Mouse (Mus musculus): ENCODE data around the gene Fabp3. TPM values are rescaled to one million over a fixed set of nuclear protein-coding genes. Genes with fewer than 3 reads are reported as not detected.

The Fabp3 gene
- polyA plus RNA-seq, 2 experiments: 0.15 to 0.22 TPM

GRCm38 (mm10) chr4:130322567-130322966 is 14.2 kb downstream of the Fabp3 start:
- H3K36me3 ChIP-seq (replicated peaks; ENCODE audit: control insufficient read depth, insufficient read depth, low read depth): peaks cover 10% of the 10 kb centered on the region
- WGBS (ENCODE audit: insufficient replicate concordance): 60% methylated on average over 7 of the region's 7 CpGs

GRCm38 (mm10) chr4:130323165-130323564 is 14.8 kb downstream of the Fabp3 start:
- 11% methylated on average over 1 of the region's 1 CpGs for WGBS (ENCODE audit: insufficient replicate concordance)
- Histone ChIP-seq H3K9ac (replicated peaks) (no peak overlapping the region), H3K4me3 (ENCODE audit: insufficient read depth in 1 of 2, low read depth in 2 of 2, low read length in 2 of 2) (no peak overlapping the region), H3K4me1 (replicated peaks; ENCODE audit: control insufficient read depth in 2 of 2, insufficient read depth in 2 of 2, low read length in 1 of 2) (peaks cover 6 to 8% of the 10 kb centered on the region in 2 experiments; a peak in 3 of 4 replicates), H3K9me3 (ENCODE audit: control insufficient read depth, low read length) (no peaks in the 10 kb centered on the region), H3K27me3 (ENCODE audit: control insufficient read depth, insufficient read depth, low read length) (no peaks in the 10 kb centered on the region), H3K27ac (no peak overlapping the region), H3K4me2 (ENCODE audit: low read depth) (no peak overlapping the region), H3K36me3 (replicated peaks; ENCODE audit: control insufficient read depth, insufficient read depth, low read depth) (peaks cover 10% of the 10 kb centered on the region)
- DNase-seq (ENCODE audit: low read depth in 3 of 3, low spot score in 3 of 3) (no peak), ATAC-seq (ENCODE audit: insufficient read depth) (no peak)
- TF ChIP-seq CTCF (IDR thresholded peaks at IDR 0.05; ENCODE audit: low read depth): no peak

More at GRCm38 (mm10) chr4:130322567-130322966, 14.2 kb downstream of the Fabp3 start:
- H3K4me2 ChIP-seq (ENCODE audit: low read depth): no peak overlapping the region
- no peak overlapping the region for H3K27ac ChIP-seq
- H3K4me3 ChIP-seq (ENCODE audit: insufficient read depth in 1 of 2, low read depth in 2 of 2, low read length in 2 of 2): no peak overlapping the region
- TF ChIP-seq EP300 (IDR thresholded peaks at IDR 0.05; ENCODE audit: low read depth) (no peak), CTCF (IDR thresholded peaks at IDR 0.05; ENCODE audit: low read depth) (no peak)
- H3K9ac ChIP-seq (replicated peaks): no peak overlapping the region
- H3K9me3 ChIP-seq (ENCODE audit: control insufficient read depth, low read length): no peaks in the 10 kb centered on the region
- H3K27me3 ChIP-seq (ENCODE audit: control insufficient read depth, insufficient read depth, low read length): no peaks in the 10 kb centered on the region
- DNase-seq (ENCODE audit: low read depth in 3 of 3, low spot score in 3 of 3) (no peak), ATAC-seq (ENCODE audit: insufficient read depth) (no peak)
- peaks cover 6 to 8% of the 10 kb centered on the region in 2 experiments; a peak in 3 of 4 replicates for H3K4me1 ChIP-seq (replicated peaks; ENCODE audit: control insufficient read depth in 2 of 2, insufficient read depth in 2 of 2, low read length in 1 of 2)

GRCm38 (mm10) chr4:130323607-130324006 is 15.2 kb downstream of the Fabp3 start:
- ATAC-seq (ENCODE audit: insufficient read depth): no peak
- TF ChIP-seq CTCF (IDR thresholded peaks at IDR 0.05; ENCODE audit: low read depth): no peak
- TF ChIP-seq EP300 (IDR thresholded peaks at IDR 0.05; ENCODE audit: low read depth): no peak
- no peak overlapping the region for H3K4me2 ChIP-seq (ENCODE audit: low read depth)
- H3K4me1 ChIP-seq (replicated peaks; ENCODE audit: control insufficient read depth in 2 of 2, insufficient read depth in 2 of 2, low read length in 1 of 2): peaks cover 6 to 8% of the 10 kb centered on the region in 2 experiments; a peak in 3 of 4 replicates
- peaks cover 10% of the 10 kb centered on the region for H3K36me3 ChIP-seq (replicated peaks; ENCODE audit: control insufficient read depth, insufficient read depth, low read depth)
- H3K27ac ChIP-seq: no peak overlapping the region
- WGBS (ENCODE audit: insufficient replicate concordance): 77% methylated on average over 5 of the region's 5 CpGs
- no peak for DNase-seq (ENCODE audit: low read depth in 3 of 3, low spot score in 3 of 3)
- H3K27me3 ChIP-seq (ENCODE audit: control insufficient read depth, insufficient read depth, low read length): no peaks in the 10 kb centered on the region
- H3K4me3 ChIP-seq (ENCODE audit: insufficient read depth in 1 of 2, low read depth in 2 of 2, low read length in 2 of 2): no peak overlapping the region
- H3K9me3 ChIP-seq (ENCODE audit: control insufficient read depth, low read length): no peaks in the 10 kb centered on the region
- H3K9ac ChIP-seq (replicated peaks): no peak overlapping the region

GRCm38 (mm10) chr4:130325446-130325845 is 17.1 kb downstream of the Fabp3 start:
- Histone ChIP-seq H3K4me3 (ENCODE audit: insufficient read depth in 1 of 2, low read depth in 2 of 2, low read length in 2 of 2) (no peak overlapping the region), H3K9ac (replicated peaks) (no peak overlapping the region), H3K9me3 (ENCODE audit: control insufficient read depth, low read length) (no peaks in the 10 kb centered on the region), H3K36me3 (replicated peaks; ENCODE audit: control insufficient read depth, insufficient read depth, low read depth) (peaks cover 10% of the 10 kb centered on the region), H3K4me1 (replicated peaks; ENCODE audit: control insufficient read depth in 2 of 2, insufficient read depth in 2 of 2, low read length in 1 of 2) (peaks cover 6 to 8% of the 10 kb centered on the region in 2 experiments; a peak in 3 of 4 replicates), H3K27me3 (ENCODE audit: control insufficient read depth, insufficient read depth, low read length) (no peaks in the 10 kb centered on the region), H3K27ac (no peak overlapping the region), H3K4me2 (ENCODE audit: low read depth) (no peak overlapping the region)
- no peak for TF ChIP-seq EP300 (IDR thresholded peaks at IDR 0.05; ENCODE audit: low read depth)
- TF ChIP-seq CTCF (IDR thresholded peaks at IDR 0.05; ENCODE audit: low read depth): no peak; the same call in 1 of the 2 replicates
- 86% methylated on average over 2 of the region's 2 CpGs for WGBS (ENCODE audit: insufficient replicate concordance)
- ATAC-seq (ENCODE audit: insufficient read depth) (no peak), DNase-seq (ENCODE audit: low read depth in 3 of 3, low spot score in 3 of 3) (no peak)

GRCm38 (mm10) chr4:130327366-130327765 is 19.0 kb downstream of the Fabp3 start:
- Histone ChIP-seq H3K9me3 (ENCODE audit: control insufficient read depth, low read length) (no peaks in the 10 kb centered on the region), H3K9ac (replicated peaks) (no peak overlapping the region), H3K27ac (no peak overlapping the region), H3K27me3 (ENCODE audit: control insufficient read depth, insufficient read depth, low read length) (no peaks in the 10 kb centered on the region), H3K4me2 (ENCODE audit: low read depth) (no peak overlapping the region), H3K4me1 (replicated peaks; ENCODE audit: control insufficient read depth in 2 of 2, insufficient read depth in 2 of 2, low read length in 1 of 2) (no peaks in the 10 kb centered on the region), H3K36me3 (replicated peaks; ENCODE audit: control insufficient read depth, insufficient read depth, low read depth) (peaks cover 10% of the 10 kb centered on the region), H3K4me3 (ENCODE audit: insufficient read depth in 1 of 2, low read depth in 2 of 2, low read length in 2 of 2) (no peak overlapping the region)
- ATAC-seq (ENCODE audit: insufficient read depth): no peak
- 83% methylated on average over 9 of the region's 9 CpGs for WGBS (ENCODE audit: insufficient replicate concordance)
- TF ChIP-seq EP300 (IDR thresholded peaks at IDR 0.05; ENCODE audit: low read depth): no peak
- TF ChIP-seq CTCF (IDR thresholded peaks at IDR 0.05; ENCODE audit: low read depth): no peak
- no peak for DNase-seq (ENCODE audit: low read depth in 3 of 3, low spot score in 3 of 3)
